Mouse (Mus musculus): ENCODE results near the gene Crlf1.

The Crlf1 gene

GRCm38 (mm10) chr8:70522592-70523403 is 29.8 kb downstream of the Crlf1 start:
- peak; percentile 96 to 98 for DNase-seq

GRCm38 (mm10) chr8:70527111-70527511 is 34.2 kb downstream of the Crlf1 start:
- DNase-seq = no peak

DNA sequence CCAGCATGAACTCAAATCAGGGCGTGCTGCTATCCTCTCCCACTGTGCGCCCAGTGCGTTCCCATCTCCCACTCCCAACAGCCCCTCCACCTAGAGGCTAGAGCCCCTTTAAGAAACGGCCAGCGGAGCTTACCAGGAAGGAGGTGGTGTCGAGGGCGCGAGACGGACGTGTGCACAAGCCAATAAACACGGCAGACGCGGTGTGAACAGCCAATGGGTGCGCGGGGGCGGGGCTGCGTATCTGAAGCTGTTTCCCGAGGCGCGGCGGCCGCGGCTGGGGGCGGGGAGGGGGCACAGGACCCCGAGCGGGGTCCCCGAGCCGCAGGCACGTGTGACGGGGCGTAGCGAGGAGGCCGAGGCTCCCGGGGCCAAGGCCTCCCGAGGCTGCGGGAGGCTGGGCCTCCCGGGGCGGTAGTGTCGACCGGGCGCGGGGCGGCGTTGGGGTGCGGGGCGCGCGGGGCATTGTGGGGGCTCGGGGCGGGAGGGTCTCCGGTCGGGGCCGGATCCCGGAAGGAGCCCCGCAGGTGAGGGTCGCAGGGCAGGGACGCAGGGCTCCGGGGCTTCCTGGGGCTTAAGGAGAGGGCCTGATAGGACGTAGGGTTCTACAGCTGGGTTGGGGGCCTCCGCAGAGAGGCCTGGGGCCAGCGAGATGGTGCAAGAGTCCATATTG is 34.7 kb downstream of the Crlf1 start, which contains the start of the genes Fkbp8 and Kxd1:
Gene Fkbp8 (plus strand): TSS at position 213 of the 670 bp plus-strand sequence.
Gene Kxd1 (minus strand): TSS at position 445 of the 670 bp plus-strand sequence.
- peak; percentile 99 for DNase-seq

DNA sequence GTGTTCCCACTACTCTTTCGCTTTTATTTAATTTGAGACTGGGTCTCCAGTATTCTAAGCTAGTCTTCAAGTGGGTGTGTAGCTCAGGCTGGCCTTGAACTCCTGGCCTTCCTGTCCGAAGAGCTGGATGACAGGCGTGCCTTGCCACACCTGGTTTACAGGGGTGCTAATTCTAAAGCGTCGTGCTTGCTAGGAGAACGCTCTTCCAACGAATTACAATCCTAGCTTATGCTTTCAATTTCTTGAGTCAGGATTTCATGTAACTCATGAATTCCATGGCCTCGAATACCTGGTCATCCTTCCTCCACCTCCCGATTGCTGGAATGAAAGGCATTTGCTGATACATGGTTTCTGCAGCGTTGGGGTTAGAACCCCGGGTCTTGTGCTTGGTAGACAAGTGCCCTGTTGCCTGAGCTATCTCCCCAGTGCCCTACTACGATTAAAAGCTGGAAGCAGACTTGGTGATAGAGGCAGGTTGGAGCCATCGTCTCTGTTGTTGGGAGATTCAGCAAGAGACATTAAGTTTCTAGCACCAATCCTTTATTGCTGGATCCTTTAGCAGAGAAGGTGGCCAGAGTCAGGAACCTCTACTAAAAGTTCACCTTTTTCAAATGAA is 35.3 kb downstream of the Crlf1 start:
- DNase-seq = no peak

GRCm38 (mm10) chr8:70529299-70529698 is 36.3 kb downstream of the Crlf1 start:
- no peak for DNase-seq

DNA sequence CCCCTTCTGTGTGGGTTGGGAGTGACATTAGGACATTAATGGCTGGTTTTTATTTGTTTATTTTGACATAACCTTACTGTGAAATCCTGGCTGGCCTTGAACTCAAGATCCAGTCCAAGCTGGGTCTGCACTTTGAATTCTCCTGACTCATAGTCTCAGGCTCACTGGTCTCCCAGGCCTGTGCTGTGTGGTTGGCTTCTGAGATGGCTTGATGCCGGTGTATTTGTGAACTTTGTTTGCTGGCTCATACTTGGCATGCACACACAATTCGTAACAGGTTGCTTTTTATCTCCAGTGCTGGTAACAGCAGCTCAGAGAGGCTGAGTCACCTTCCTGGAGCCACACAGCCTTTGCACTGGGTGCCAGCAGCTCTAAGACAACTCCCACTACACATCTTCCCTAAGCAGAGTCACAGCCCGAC is 36.8 kb downstream of the Crlf1 start:
- no peak for DNase-seq

GRCm38 (mm10) chr8:70530314-70530713 is 37.4 kb downstream of the Crlf1 start:
- no peak for DNase-seq

DNA sequence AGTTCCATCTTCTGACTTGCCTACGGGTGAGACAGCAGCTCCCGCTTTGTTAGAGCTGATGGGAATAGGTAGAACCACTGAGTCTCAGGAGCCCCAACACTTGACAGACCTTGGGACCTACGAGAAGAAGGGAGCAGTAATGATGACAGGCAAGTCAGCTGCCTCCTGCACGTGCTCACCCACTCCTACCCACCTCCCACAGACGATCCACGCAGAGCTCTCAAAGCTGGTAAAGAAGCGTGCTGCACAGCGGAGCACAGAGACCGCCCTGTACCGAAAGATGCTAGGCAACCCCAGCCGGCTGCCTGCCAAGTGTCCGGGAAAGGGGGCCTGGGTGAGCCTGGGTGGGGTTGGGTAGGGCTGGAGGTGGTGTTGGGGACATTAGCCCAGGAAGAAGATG is 41.3 kb downstream of the Crlf1 start:
- DNase-seq = no peak

- DNase-seq = no peak
These were observed 42.3 kb downstream of the Crlf1 start for GRCm38 (mm10) chr8:70535221-70535620.

DNA sequence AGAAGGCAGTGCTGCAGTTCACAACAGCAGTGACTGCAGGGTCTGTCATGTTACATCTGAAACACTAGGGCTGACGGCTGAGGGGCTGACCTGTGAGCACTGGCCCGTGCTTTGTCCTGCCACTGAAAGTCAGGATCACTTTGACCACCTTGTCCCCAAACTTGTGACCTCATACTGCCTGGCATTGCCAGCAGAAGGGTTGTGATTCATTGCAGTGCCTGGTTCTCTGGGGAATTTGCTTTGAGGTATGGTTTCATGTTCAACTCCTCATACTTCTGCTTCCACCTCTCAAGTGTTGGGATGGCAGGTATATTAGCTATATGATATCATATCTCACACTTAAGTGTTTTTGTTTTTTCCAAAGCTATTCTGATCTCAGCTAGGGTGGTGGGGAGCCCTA is 42.7 kb downstream of the Crlf1 start:
- no peak for DNase-seq

GRCm38 (mm10) chr8:70538024-70538579 is 45.1 kb downstream of the Crlf1 start:
- DNase-seq = peak; percentile 73 to 87

DNA sequence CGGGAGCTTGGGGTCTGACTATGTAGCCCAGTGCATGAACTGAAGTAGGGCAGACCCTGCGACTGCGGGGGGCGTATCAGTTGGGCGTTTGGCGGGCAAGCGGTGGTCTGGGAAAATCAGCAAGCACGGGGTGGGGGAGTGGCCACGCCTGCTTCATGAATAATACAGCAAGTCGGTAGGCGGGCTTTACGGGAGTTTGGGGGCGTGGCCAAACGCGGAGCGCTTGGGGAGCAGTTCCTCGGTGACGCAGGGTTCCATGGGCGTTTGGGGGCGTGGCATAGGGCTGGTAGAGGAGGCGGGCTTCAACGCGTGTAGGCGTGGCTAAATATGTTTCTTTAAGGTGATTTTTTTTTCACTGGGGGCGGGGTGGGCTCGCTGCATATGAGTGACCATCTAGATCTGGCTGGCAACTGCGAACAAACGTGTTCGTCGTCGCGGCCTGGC is 45.7 kb downstream of the Crlf1 start:
- DNase-seq = peak; percentile 100

DNA sequence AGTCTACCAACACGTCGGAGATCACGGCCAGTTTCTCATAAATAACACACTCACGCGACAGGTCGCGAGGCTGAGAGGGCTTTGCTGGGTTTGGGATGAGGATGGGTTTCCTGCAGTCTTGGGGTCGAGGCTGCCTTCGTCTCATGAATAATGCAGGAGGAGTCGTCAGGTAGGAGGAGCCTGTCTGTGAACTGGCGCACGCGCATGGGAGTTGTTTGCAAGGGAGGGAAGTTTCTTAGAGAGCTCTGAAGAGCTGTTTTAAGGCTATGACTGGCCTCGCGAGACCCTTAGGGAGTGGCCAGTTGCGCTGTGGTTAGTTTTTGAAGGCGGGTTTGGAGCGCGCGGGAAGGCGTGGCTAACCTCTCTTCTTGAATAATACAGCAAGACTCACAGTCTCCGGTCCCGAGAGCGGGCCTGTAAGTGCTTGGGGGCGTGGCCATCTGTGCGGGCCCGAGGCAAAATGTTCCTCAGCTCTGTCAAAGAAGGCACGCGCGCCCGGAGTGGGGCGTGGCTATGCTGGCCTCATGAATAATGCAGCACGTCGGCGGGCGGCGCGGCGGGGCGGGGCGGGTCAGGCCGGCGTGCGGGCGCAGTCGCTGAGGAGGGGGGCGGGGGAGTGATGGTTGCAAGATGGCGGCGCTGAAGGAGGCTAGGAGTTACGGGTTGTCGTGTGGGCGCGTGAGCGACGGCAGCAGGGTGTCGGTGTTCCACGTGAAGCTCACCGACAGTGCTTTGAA is 46.3 kb downstream of the Crlf1 start, which contains the start of gene Ell:
Gene Ell (plus strand): TSS at position 381 of the 737 bp plus-strand sequence.
- DNase-seq = peak; percentile 100

GRCm38 (mm10) chr8:70540013-70540506 is 47.1 kb downstream of the Crlf1 start:
- no peak for DNase-seq

DNA sequence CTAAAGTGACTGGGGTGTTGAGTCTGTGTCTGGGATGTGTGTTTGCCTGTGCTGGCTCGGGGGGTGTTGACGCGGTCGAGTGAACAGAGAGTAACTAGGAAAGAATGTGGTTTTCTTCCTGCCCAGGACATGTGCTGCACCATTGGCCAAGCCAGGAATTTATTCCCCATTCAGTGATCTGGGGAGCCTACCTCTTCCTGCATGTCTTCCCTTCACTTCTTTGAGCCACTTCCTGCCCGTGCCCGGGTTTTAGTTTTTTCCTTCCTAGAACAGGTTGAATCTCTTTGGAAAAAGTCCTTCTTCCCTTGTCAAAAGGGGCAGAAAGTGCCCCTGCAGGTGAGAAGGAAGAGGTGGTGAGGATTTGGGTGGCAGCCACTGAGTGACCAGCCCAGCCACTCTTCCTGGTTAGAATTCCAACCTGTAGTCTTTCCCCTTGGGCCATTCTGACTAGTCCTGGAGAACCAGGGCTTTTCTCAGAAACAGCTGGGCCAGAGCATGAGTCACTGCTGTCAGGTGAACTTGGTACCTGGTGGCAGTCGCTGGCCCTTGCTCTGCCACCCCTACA is 47.6 kb downstream of the Crlf1 start:
- peak; percentile 49 to 63 for DNase-seq

- DNase-seq = no peak
These were observed 48.1 kb downstream of the Crlf1 start for GRCm38 (mm10) chr8:70541081-70541480.

- DNase-seq = peak; percentile 58 to 79
These were observed 51.3 kb downstream of the Crlf1 start for GRCm38 (mm10) chr8:70544200-70544687.

GRCm38 (mm10) chr8:70546412-70546811 is 53.5 kb downstream of the Crlf1 start:
- no peak for DNase-seq

DNA sequence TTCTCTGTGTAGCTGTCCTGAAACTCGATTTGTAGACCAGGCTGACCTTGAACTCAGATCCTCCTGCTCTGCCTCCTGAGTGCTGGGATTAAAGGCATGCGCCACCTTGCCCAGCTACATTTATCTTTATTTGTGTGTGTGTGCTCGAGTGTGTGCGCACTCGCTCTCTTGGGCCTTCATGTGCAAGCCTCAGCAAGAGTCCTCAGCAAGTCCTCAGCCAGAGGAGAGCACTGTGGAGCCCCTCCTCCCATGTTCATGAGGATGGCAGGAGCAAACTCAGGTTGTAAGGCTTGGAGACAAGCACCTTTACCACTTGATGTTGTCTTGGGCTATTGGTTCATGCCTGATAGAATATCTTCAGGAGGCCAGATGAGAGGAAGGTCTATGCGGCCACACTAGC is 54.8 kb downstream of the Crlf1 start:
- DNase-seq = no peak

DNA sequence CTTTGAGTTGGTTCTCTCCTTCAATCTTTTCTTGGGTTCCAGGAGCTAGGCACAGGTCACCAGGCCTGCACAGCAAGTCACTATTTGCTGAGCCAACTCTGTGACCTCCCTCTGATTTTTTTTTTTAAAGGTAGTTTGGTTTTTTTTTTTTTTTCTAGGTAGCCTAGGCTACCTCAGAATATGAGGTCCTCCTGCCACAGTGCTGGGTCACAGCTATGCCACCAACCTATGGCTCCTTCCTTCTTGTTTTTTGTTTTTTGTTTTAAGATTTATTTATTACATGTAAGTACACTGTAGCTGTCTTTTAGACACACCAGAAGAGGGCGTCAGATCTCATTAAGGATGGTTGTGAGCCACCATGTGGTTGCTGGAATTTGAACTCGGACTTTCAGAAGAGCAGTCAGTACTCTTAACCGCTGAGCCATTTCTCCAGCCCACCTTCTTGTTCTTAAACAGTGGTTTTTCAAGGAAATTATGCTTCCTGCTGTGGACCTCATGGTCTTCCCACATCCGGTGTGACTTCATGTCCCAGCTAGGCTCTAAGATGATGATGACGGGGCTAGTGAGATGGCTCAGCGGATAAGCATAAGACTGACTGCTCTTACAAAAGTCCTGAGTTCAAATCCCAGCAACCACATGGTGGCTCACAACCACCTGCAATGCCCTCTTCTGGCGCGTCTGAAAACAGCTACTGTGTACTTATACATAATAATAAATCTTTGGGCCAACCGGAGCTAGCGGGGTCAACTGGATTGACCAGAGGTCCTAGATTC is 56.6 kb downstream of the Crlf1 start:
- no peak for DNase-seq

All from kidney, postnatal 25 days (tissue).